Mouse (Mus musculus) ES-Bruce4 (cell line): ENCODE data around the gene Kdm4c.

Source experiments
- CTCF ChIP-seq: IDR thresholded peaks from one replicate; pipeline ENCODE4 v1.8.1; 2011; ENCODE audit warnings: low read depth, low read length
- EP300 ChIP-seq: IDR thresholded peaks from 2 replicates; pipeline ENCODE4 v1.6.1; 2011; ENCODE audit warnings: low read depth, low read length; ENCODE audit not compliant: insufficient read depth
- POLR2A ChIP-seq: IDR thresholded peaks from one replicate; pipeline ENCODE4 v1.8.1; 2011; ENCODE audit warnings: low read length; ENCODE audit not compliant: insufficient read depth

GRCm38 (mm10) chr4:74360274-74360673 lies 118.0 kb downstream of the Kdm4c start:
- no peak for TF ChIP-seq CTCF
- no peak for TF ChIP-seq EP300
- TF ChIP-seq POLR2A, result no peak
